Mouse (Mus musculus) liver, embryonic 11.5 days (tissue): ENCODE data around the gene 9930022D16Rik. TPM values are rescaled to one million over a fixed set of nuclear protein-coding genes. Genes with fewer than 3 reads are reported as not detected.
A peak's percentile ranks its signal among the peaks of the same experiment; 100 is the strongest.

Experiments used
- ATAC-seq: fragments of 200-750 bp; cut with Nextera tagmentation; replicated peaks from 2 replicates; pipeline ENCODE4 v1.8.0; 2017; ENCODE audit warnings: moderate number of reproducible peaks, mild to moderate bottlenecking, moderate TSS enrichment, moderate library complexity; ENCODE audit not compliant: low FRiP score
- DNase-seq: peaks from one replicate; pipeline ENCODE4 v3.0.0-alpha.2; 2017; ENCODE audit warnings: low spot score
- H3K27ac ChIP-seq: fragments of 300-500 bp; sonication (generic); 2 replicates; pipeline ENCODE4 v1.5.1; 2014; ENCODE audit warnings: mild to moderate bottlenecking, low read depth, low read length, control low read depth
- H3K27me3 ChIP-seq: fragments of 300-500 bp; sonication (generic); replicated peaks from 2 replicates; pipeline ENCODE4 v1.6.1; 2014; ENCODE audit warnings: low read length, mixed read lengths; ENCODE audit not compliant: control insufficient read depth, insufficient read depth
- H3K36me3 ChIP-seq: fragments of 300-500 bp; sonication (generic); 2 replicates; pipeline ENCODE4 v1.6.1; 2014; ENCODE audit warnings: mild to moderate bottlenecking, low read length, moderate library complexity, mixed read lengths; ENCODE audit not compliant: control insufficient read depth, insufficient read depth
- H3K4me1 ChIP-seq: fragments of 300-500 bp; sonication (generic); replicated peaks from 2 replicates; pipeline ENCODE4 v1.6.1; 2014; ENCODE audit warnings: low read length, mixed read lengths; ENCODE audit not compliant: control insufficient read depth, insufficient read depth
- H3K4me2 ChIP-seq: fragments of 300-500 bp; sonication (generic); 2 replicates; pipeline ENCODE4 v1.6.1; 2014; ENCODE audit warnings: mild to moderate bottlenecking, control low read depth, moderate library complexity
- H3K4me3 ChIP-seq: fragments of 300-500 bp; sonication (generic); 2 replicates; pipeline ENCODE4 v1.5.1; 2014; ENCODE audit warnings: low read depth, low read length, control low read depth
- H3K9ac ChIP-seq: fragments of 300-500 bp; sonication (generic); 2 replicates; pipeline ENCODE4 v1.6.1; 2014; ENCODE audit warnings: low read depth, low read length, control low read depth
- H3K9me3 ChIP-seq: fragments of 300-500 bp; sonication (generic); 2 replicates; pipeline ENCODE4 v1.6.1; 2016; ENCODE audit warnings: low read length, inconsistent platforms, mixed read lengths; ENCODE audit not compliant: control insufficient read depth
- WGBS: fragments of 180-500 bp; shearing (Covaris S2); extraction: QIAGEN DNeasy Blood & Tissue Kit; methylation state at CpG from one replicate; pipeline ENCODE4 v1.1.7; 2014; 5-methylcytosine and 5-hydroxymethylcytosine counted together
- polyA plus RNA-seq: library from polyadenylated mRNA; unstranded; fragments of >200 nt; fragmentation: Nextera tagmentation; extraction: Ambion mirVana; gene quantifications from 2 replicates; pipeline ENCODE4 v1.2.1, GENCODE M21; 2014

The 9930022D16Rik gene
- polyA plus RNA-seq: not detected in 2 replicates

DNA sequence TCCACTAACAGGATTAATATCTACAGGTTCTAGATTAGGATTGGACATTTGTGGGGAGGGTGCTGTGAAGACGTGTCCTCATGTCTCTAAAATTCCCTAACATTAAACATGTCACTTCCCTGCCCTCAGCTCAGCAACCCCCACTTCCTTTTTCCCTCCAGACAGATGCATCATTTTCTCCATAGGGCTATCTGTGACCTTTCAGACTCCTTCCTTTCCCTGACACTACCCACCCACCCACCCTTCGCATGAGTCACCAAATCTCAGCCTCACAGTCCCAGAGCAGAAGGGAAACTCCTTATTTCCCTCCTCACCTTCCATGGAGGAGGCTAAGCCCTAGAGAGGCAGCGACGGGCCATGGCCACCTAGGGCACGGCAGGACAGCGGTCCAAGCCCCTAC, at the start of gene 9930022D16Rik:
Gene 9930022D16Rik (plus strand): TSS at position 301 of the 400 bp plus-strand sequence.
- Histone ChIP-seq H3K9me3 (no peaks in the 10 kb centered on the region), H3K27me3 (no peaks in the 10 kb centered on the region), H3K9ac (no peak within 1 kb of the TSS), H3K4me2 (no peak within 1 kb of the TSS), H3K36me3 (no peaks in the 10 kb centered on the region), H3K27ac (no peak within 1 kb of the TSS), H3K4me1 (no peaks in the 10 kb centered on the region; the same call in 1 of the 2 replicates), H3K4me3 (no peak within 1 kb of the TSS)
- no peak for ATAC-seq
- DNase-seq: no peak
- WGBS: 79% methylated on average over 6 of the region's 6 CpGs

GRCm38 (mm10) chr11:109364337-109364736, 49.4 kb upstream of the 9930022D16Rik start:
- WGBS: 75% methylated on average over 2 of the region's 2 CpGs
- H3K27me3 ChIP-seq: no peaks in the 10 kb centered on the region
- peak overlapping the region; percentile 69 for H3K4me2 ChIP-seq
- H3K4me3 ChIP-seq: peak overlapping the region; percentile 86
- H3K4me1 ChIP-seq: peaks cover 36% of the 10 kb centered on the region
- H3K9ac ChIP-seq: 0 out of 2 replicates have a peak overlapping the region, but pooled peaks have one; percentile 26
- no peak overlapping the region for H3K27ac ChIP-seq
- ATAC-seq: no peak
- H3K36me3 ChIP-seq: peaks cover 9% of the 10 kb centered on the region
- no peaks in the 10 kb centered on the region for H3K9me3 ChIP-seq
- DNase-seq: no peak

- Histone ChIP-seq H3K27me3 (no peaks in the 10 kb centered on the region), H3K27ac (no peak overlapping the region)
Measured at GRCm38 (mm10) chr11:109364881-109365280, 48.8 kb upstream of the 9930022D16Rik start.

GRCm38 (mm10) chr11:109365818-109366217, 47.9 kb upstream of the 9930022D16Rik start:
- H3K4me2 ChIP-seq: no peak overlapping the region; the same call in 1 of the 2 replicates
- no peak overlapping the region for H3K9ac ChIP-seq
- no peak overlapping the region for H3K27ac ChIP-seq
- H3K4me3 ChIP-seq: no peak overlapping the region
- WGBS: 94% methylated on average over 5 of the region's 5 CpGs
- H3K4me1 ChIP-seq: peaks cover 34% of the 10 kb centered on the region
- peaks cover 9% of the 10 kb centered on the region for H3K36me3 ChIP-seq
- no peaks in the 10 kb centered on the region for H3K27me3 ChIP-seq
- no peak for DNase-seq
- ATAC-seq: no peak
- no peaks in the 10 kb centered on the region for H3K9me3 ChIP-seq

More at GRCm38 (mm10) chr11:109364881-109365280, 48.8 kb upstream of the 9930022D16Rik start:
- Histone ChIP-seq H3K4me3 (peak overlapping the region; percentile 86; the same call in 1 of the 2 replicates), H3K9ac (no peak overlapping the region), H3K4me1 (peaks cover 34% of the 10 kb centered on the region), H3K4me2 (peak overlapping the region; percentile 69), H3K9me3 (no peaks in the 10 kb centered on the region), H3K36me3 (peaks cover 9% of the 10 kb centered on the region)
- DNase-seq: no peak
- 79% methylated on average over 10 of the region's 10 CpGs for WGBS
- ATAC-seq: no peak

DNA sequence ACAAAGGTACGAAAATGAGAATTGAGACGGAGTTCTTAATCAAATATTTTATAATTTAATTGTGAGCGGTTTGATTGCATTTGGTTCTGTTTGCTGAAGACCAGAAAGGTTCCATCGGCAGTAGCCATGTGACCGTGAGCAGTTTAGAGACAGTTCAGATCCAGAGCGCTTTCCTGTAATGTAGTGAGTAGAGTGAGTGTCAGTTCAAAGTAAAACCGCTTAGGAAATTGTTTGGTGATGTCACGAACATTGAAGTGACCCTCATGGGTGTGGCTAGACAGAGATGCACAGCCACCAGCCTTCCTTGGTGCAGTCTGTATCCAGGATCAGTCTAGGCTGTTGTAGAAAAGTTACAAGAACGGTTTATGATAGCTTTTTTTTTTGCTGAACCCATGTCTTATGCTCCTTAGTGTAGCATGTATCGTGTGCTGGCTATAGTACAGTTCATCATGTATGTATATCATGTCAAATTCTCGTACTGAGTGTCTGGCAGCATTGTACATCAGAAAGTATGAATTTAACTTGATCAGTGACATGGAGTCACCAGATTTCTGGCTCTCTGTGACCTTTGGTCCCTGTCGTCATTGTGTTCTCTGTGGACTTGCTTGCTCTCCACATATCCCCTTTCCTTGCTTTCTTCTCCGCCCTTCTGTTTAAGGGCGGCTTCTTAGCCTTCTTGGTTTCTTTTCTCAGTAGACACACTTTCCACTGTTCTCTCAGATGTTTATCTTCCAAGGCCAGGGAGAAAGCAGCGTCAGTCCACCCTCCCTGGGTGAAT, 46.7 kb upstream of the 9930022D16Rik start:
- no peak overlapping the region for H3K4me2 ChIP-seq
- peaks cover 9% of the 10 kb centered on the region for H3K36me3 ChIP-seq
- ATAC-seq: no peak
- no peak overlapping the region for H3K9ac ChIP-seq
- no peaks in the 10 kb centered on the region for H3K27me3 ChIP-seq
- DNase-seq: no peak
- no peaks in the 10 kb centered on the region for H3K9me3 ChIP-seq
- WGBS: 77% methylated on average over 15 of the region's 15 CpGs
- H3K27ac ChIP-seq: no peak overlapping the region
- peaks cover 29% of the 10 kb centered on the region for H3K4me1 ChIP-seq
- no peak overlapping the region for H3K4me3 ChIP-seq

DNA sequence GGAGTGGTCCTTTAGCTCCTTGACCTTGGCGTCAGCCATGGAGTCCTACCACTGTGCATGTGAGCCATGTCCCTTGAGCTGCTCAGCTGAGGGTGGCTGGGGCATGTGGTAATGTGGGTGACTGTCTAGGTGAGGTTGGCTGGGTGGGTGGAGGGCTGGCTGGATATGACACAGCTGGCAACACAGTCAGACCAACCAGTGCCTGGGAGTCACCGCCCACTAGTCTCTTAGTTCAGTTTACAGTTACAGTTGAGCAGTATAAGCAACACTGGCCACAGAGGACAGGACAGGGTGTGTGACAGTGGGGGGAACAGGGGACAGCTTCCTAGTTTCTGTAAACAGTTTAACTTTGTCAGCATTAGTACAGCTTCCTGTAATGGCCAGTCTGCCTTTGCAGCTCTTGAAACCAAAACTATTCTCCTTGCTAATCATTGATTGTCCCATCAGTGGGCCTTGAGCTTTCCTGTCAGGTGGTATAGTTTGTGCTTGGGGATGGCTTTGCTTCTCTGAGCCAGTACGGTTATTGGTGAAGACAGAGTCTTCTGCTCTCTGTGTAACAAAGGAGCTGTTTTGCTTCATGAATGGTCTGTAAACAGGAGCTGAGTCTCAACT, 44.6 kb upstream of the 9930022D16Rik start:
- H3K4me1 ChIP-seq: peaks cover 28% of the 10 kb centered on the region

DNA sequence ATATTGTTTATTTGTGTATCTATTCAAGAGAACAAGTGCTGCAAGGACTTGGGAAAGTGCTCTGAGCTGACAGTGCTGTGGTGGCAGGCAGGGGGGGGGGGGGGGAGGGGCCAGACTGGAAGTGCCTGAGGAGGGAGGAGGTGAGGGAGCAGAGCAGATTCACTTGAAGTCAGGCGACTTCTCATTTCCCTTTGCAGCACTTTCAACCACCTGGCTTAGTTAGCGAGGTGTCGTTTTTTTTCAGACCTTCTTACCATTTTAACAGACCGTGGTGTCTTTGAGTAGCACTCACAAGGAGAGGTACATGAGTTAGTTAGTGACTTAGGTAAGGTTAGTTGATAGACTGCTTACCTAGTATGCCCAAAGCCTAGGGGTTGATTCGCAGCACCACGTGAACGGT, 38.3 kb upstream of the 9930022D16Rik start:
- WGBS: 58% methylated on average over 7 of the region's 7 CpGs
- DNase-seq (no peak), ATAC-seq (no peak)
- Histone ChIP-seq H3K27ac (no peak overlapping the region), H3K9me3 (no peaks in the 10 kb centered on the region), H3K36me3 (no peaks in the 10 kb centered on the region; the same call in 1 of the 2 replicates), H3K4me2 (no peak overlapping the region), H3K9ac (no peak overlapping the region), H3K4me3 (no peak overlapping the region), H3K27me3 (no peaks in the 10 kb centered on the region), H3K4me1 (peaks cover 41% of the 10 kb centered on the region)

More for the DNA sequence above, 44.6 kb upstream of the 9930022D16Rik start:
- no peak for DNase-seq
- ATAC-seq: no peak
- Histone ChIP-seq H3K27me3 (no peaks in the 10 kb centered on the region), H3K9ac (no peak overlapping the region), H3K4me2 (no peak overlapping the region), H3K4me3 (no peak overlapping the region), H3K9me3 (no peaks in the 10 kb centered on the region), H3K27ac (no peak overlapping the region), H3K36me3 (peaks cover 9% of the 10 kb centered on the region)
- 90% methylated on average over 3 of the region's 3 CpGs for WGBS

DNA sequence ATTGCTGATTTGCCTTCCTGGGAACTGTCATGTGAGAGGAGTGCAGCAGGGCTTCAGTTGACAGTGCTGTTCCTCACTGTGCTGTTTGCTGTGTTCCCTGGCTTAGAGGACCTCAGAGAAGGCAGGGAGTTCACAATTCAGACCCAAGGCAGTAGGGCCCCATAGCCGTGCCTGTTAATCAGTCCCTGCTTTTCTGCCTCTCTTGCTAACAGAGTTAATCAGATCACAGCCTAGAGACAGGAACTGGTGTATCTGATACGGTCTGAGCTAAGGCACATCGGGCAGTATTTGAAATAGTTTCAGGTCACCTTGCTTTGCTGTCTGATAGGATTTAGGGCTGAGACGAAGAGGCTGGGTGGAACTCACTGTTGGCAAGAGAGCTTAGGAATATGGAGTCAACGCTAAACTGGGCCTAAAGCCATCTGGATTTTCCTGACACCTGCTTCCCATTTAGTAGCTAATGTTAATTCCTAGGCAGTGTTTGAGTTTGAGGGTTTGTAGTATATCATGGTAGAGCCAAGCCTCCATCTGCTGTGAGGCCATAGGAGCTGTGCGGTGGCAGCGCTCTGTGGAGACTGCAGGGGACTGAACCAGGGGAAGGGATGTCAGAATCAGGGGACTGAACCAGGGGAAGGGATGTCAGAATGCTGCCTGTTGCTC, 37.1 kb upstream of the 9930022D16Rik start:
- H3K9ac ChIP-seq: peak overlapping the region; percentile 20; the same call in 1 of the 2 replicates
- H3K9me3 ChIP-seq: no peaks in the 10 kb centered on the region
- H3K4me1 ChIP-seq: peaks cover 41% of the 10 kb centered on the region
- H3K4me2 ChIP-seq: peak overlapping the region; percentile 51
- 47% methylated on average over 7 of the region's 7 CpGs for WGBS
- H3K27me3 ChIP-seq: no peaks in the 10 kb centered on the region
- peak; percentile 89 for ATAC-seq
- no peak for DNase-seq
- 0 out of 2 replicates have a peak overlapping the region, but pooled peaks have one; percentile 15 for H3K4me3 ChIP-seq
- peak overlapping the region; percentile 64 for H3K27ac ChIP-seq
- no peaks in the 10 kb centered on the region; the same call in 1 of the 2 replicates for H3K36me3 ChIP-seq
